Mouse (Mus musculus) myocyte (in vitro differentiated cells): ENCODE measurements at regions not wholly inside any gene's neighbourhood (a gene's known extent, or its start where the extent isn't known, plus 50 kb on each side); places are given as distances from the start of the nearest gene placed in this dataset.

Source experiments
- POLR2A ChIP-seq: IDR thresholded peaks from one replicate; pipeline ENCODE4 v1.6.1; 2011; ENCODE audit warnings: low read depth, mild to moderate bottlenecking, control low read depth, moderate library complexity; ENCODE audit not compliant: insufficient read length
- POLR2AphosphoS2 ChIP-seq: IDR thresholded peaks from one replicate; pipeline ENCODE4 v1.6.1; 2011; ENCODE audit warnings: low read depth, control low read depth; ENCODE audit not compliant: insufficient read length
- USF1 ChIP-seq: IDR thresholded peaks from one replicate; pipeline ENCODE4 v1.6.1; 2011; ENCODE audit warnings: low read depth, mild to moderate bottlenecking, control low read depth, moderate library complexity

- TF ChIP-seq POLR2A (no peak), POLR2AphosphoS2 (no peak), USF1 (no peak)
Measured at GRCm38 (mm10) chr14:61788998-61789790, 181.9 kb downstream of the Kcnrg start.
